Mouse (Mus musculus) G1E (cell line): ENCODE results near the gene Slc16a1. TPM values are rescaled to one million over a fixed set of nuclear protein-coding genes. Genes with fewer than 3 reads are reported as not detected.

Source experiments
- ATAC-seq: 2 replicates; pipeline ENCODE4 v1.8.0; 2016; ENCODE audit warnings: mild to moderate bottlenecking; ENCODE audit not compliant: insufficient number of reproducible peaks, poor library complexity, low FRiP score, severe bottlenecking; ENCODE audit errors: extremely low read depth
- DNase-seq: peaks from one replicate; pipeline ENCODE4 v3.0.0; 2012; ENCODE audit warnings: low spot score
- H3K27me3 ChIP-seq: 2 replicates; pipeline ENCODE4 v1.6.1; 2012; ENCODE audit warnings: mild to moderate bottlenecking, low read length, inconsistent platforms; ENCODE audit not compliant: insufficient read depth
- H3K36me3 ChIP-seq: replicated peaks from 2 replicates; pipeline ENCODE3; 2012; ENCODE audit warnings: mild to moderate bottlenecking, inconsistent platforms
- H3K4me1 ChIP-seq: 2 replicates; pipeline ENCODE4 v1.6.1; 2012; ENCODE audit warnings: low read depth, low read length, inconsistent platforms, mixed read lengths; ENCODE audit not compliant: insufficient read depth
- H3K4me3 ChIP-seq: 2 replicates; pipeline ENCODE4 v1.5.1; 2012; ENCODE audit warnings: low read depth, mild to moderate bottlenecking, inconsistent platforms, low read length, moderate library complexity, mixed read lengths
- H3K9me3 ChIP-seq: replicated peaks from 2 replicates; pipeline ENCODE4 v1.6.1; 2012; ENCODE audit warnings: inconsistent platforms
- CTCF ChIP-seq: IDR thresholded peaks from 2 replicates; pipeline ENCODE4 v1.5.1; 2012; ENCODE audit warnings: low read depth, low read length, inconsistent platforms, mixed read lengths
- GATA1 ChIP-seq: IDR thresholded peaks from 2 replicates; pipeline ENCODE4 v1.6.1; 2012; ENCODE audit warnings: borderline replicate concordance, low read length, inconsistent platforms, mixed read lengths
- GATA2 ChIP-seq: IDR thresholded peaks from 2 replicates; pipeline ENCODE4 v1.6.1; 2012; ENCODE audit warnings: low read depth, low read length, inconsistent platforms, borderline replicate concordance
- POLR2AphosphoS5 ChIP-seq: IDR thresholded peaks from 2 replicates; pipeline ENCODE4 v1.6.1; 2012; ENCODE audit warnings: low read depth, low read length, inconsistent platforms; ENCODE audit not compliant: insufficient replicate concordance
- TAL1 ChIP-seq: conservative IDR thresholded peaks from 2 replicates; pipeline ENCODE4 v1.6.1; 2012; ENCODE audit warnings: low read depth, low read length, inconsistent platforms, mixed read lengths
- polyA plus RNA-seq: library from polyadenylated mRNA; stranded (reverse); fragments of >175 nt; gene quantifications from 2 replicates; pipeline ENCODE4 v1.2.3, GENCODE M21; 2012
- total RNA-seq, 2 experiments: library from RNA; stranded (forward) in 1 of 2; stranded (reverse) in 1 of 2; fragments of 200-1000 nt in 1 of 2; fragments of >200 nt in 1 of 2; fragmentation: Nextera tagmentation in 1 of 2; gene quantifications; 2 replicates each; pipeline ENCODE4 v1.2.3; 2014 to 2017

Gene Slc16a1
- total and polyA plus RNA-seq, 3 experiments, result 52.7 to 75.1 (median 62.5) TPM

DNA sequence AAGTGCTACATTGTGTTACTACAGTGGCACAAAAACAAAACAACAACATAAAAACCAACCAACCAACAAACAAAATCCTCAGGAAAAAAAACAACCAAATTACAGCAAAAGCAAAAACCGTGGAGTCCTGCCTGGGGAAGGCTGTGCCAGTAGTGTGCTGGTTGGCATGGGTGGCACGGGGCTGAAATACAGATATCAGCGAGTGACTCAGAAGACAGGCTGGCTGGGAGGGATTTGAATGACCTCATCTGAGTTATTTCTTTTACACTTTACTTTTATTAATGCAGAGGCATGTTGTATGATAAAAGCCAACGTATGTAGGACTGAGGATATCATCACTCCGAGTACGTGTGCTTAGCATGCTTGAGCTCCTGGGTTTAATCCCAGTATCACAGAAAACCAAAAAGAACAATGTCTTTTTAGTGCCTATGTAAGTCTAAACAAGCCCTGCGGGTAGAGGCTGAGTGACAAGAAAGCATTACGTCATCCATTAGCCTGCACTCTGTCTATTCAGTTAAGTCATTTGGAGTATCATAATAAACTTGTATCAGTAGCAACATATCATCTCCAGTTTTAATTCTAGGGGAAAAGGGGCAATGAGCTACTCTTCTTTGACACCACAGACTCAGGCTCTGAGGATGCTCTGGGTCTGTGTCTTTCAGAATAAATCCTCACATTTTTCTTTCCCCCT is 28.6 kb upstream of the Slc16a1 start:
- Histone ChIP-seq H3K9me3 (no peaks in the 10 kb centered on the region), H3K36me3 (no peaks in the 10 kb centered on the region), H3K4me3 (no peak overlapping the region), H3K27me3 (peaks cover 10% of the 10 kb centered on the region), H3K4me1 (no peaks in the 10 kb centered on the region)
- TF ChIP-seq POLR2AphosphoS5, result no peak
- TF ChIP-seq GATA2, result no peak
- no peak for TF ChIP-seq CTCF
- TF ChIP-seq TAL1, result no peak
- no peak for TF ChIP-seq GATA1
- no peak for DNase-seq
- ATAC-seq, result no peak

GRCm38 (mm10) chr3:104610453-104611230 is 27.8 kb upstream of the Slc16a1 start:
- H3K36me3 ChIP-seq, result no peaks in the 10 kb centered on the region
- no peak for DNase-seq
- H3K4me3 ChIP-seq, result no peak overlapping the region
- TF ChIP-seq TAL1 (no peak), POLR2AphosphoS5 (no peak), GATA2 (no peak), GATA1 (no peak), CTCF (no peak)
- no peak for ATAC-seq
- peaks cover 11% of the 10 kb centered on the region for H3K27me3 ChIP-seq
- no peaks in the 10 kb centered on the region for H3K4me1 ChIP-seq
- H3K9me3 ChIP-seq, result no peaks in the 10 kb centered on the region

DNA sequence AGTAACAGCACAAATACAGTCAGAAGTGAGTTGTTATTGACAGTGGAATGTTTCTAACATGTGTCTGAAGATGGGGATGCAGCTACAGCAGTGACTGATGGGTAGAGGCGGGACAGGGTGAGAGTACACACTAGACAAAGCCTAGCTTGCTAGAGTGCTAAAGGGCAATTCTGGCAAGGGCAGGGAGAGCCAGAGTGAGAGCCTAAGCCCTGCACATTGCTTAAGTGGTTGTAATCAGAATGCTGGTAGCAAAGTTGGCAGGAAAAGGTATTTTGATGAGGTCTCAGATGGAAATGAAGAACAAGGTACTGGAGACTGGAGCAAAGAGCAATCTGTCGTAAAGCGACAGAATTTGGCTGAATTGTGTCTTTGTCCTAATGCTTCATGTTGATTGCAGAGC is 26.5 kb upstream of the Slc16a1 start:
- Histone ChIP-seq H3K4me1 (no peaks in the 10 kb centered on the region), H3K4me3 (no peak overlapping the region), H3K9me3 (no peaks in the 10 kb centered on the region), H3K27me3 (peaks cover 12% of the 10 kb centered on the region), H3K36me3 (no peaks in the 10 kb centered on the region)
- TF ChIP-seq TAL1 (no peak), CTCF (no peak), GATA2 (no peak), GATA1 (no peak), POLR2AphosphoS5 (no peak)
- no peak for ATAC-seq
- DNase-seq, result no peak

GRCm38 (mm10) chr3:104613102-104613501 is 25.4 kb upstream of the Slc16a1 start:
- no peaks in the 10 kb centered on the region for H3K9me3 ChIP-seq
- DNase-seq, result no peak
- ATAC-seq, result no peak
- no peak overlapping the region for H3K4me3 ChIP-seq
- H3K27me3 ChIP-seq, result peaks cover 11% of the 10 kb centered on the region
- no peaks in the 10 kb centered on the region for H3K36me3 ChIP-seq
- H3K4me1 ChIP-seq, result no peaks in the 10 kb centered on the region
- TF ChIP-seq TAL1, result no peak
- no peak for TF ChIP-seq POLR2AphosphoS5
- no peak for TF ChIP-seq GATA1
- TF ChIP-seq GATA2, result no peak
- TF ChIP-seq CTCF, result no peak

DNA sequence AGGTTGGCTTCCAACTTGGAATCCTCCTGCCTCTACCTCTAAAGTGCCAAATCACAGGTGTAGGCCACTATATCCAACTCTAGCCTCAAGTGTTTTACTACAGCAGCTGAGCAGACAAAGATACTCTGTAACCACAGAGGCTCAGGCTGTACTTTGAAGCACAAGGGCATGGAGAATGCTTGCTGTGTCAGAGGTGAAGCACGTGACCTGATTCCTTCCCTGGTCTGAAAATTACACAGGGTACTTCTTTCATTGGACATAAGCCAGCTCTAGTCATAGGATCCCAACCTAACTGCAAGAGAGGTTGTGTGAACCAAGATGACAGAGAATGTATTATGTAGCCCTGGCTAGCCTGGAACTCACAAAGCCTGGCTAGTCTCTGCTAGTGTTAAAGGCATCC is 24.4 kb upstream of the Slc16a1 start:
- Histone ChIP-seq H3K27me3 (peaks cover 11% of the 10 kb centered on the region), H3K4me1 (no peaks in the 10 kb centered on the region), H3K4me3 (no peak overlapping the region), H3K9me3 (no peaks in the 10 kb centered on the region), H3K36me3 (no peaks in the 10 kb centered on the region)
- DNase-seq (no peak), ATAC-seq (no peak)
- TF ChIP-seq GATA2 (no peak), POLR2AphosphoS5 (no peak), CTCF (no peak), TAL1 (no peak), GATA1 (no peak)

DNA sequence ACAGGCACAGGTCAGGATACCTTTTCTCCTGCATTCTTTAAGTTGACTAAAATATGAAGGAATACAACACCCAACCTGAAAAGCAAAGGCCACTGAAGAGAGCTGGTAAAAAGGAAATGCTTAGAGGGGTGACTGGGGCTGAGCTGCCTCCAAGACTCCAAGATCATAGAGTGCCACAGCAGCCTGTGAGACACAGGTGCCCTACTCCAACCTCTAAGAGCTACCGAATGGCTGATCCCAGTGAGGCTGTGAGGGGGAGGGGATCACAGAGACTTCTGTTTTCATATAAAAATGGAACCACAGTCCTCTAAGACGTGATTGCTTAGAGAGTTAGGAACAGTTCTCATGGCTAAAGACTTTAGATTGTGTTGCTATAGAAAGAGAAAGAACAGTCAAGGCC is 23.3 kb upstream of the Slc16a1 start:
- H3K4me1 ChIP-seq, result no peaks in the 10 kb centered on the region
- peaks cover 11% of the 10 kb centered on the region for H3K27me3 ChIP-seq
- ATAC-seq (no peak), DNase-seq (no peak)
- H3K36me3 ChIP-seq, result no peaks in the 10 kb centered on the region
- TF ChIP-seq TAL1 (no peak), GATA1 (no peak), CTCF (no peak), GATA2 (no peak), POLR2AphosphoS5 (no peak)
- H3K9me3 ChIP-seq, result no peaks in the 10 kb centered on the region
- no peak overlapping the region for H3K4me3 ChIP-seq
